Mouse (Mus musculus) lung, postnatal 0 days (tissue): ENCODE data around the gene Ctnnal1.
A peak's percentile ranks its signal among the peaks of the same experiment; 100 is the strongest.

ENCODE experiments used
- CTCF ChIP-seq: IDR thresholded peaks from 2 replicates; pipeline ENCODE4 v1.5.1; 2016; ENCODE audit warnings: antibody characterized with exemption, mild to moderate bottlenecking
- EP300 ChIP-seq: IDR thresholded peaks from 2 replicates; pipeline ENCODE4 v1.6.1; 2016; ENCODE audit warnings: antibody characterized with exemption, mild to moderate bottlenecking, control low read depth

DNA sequence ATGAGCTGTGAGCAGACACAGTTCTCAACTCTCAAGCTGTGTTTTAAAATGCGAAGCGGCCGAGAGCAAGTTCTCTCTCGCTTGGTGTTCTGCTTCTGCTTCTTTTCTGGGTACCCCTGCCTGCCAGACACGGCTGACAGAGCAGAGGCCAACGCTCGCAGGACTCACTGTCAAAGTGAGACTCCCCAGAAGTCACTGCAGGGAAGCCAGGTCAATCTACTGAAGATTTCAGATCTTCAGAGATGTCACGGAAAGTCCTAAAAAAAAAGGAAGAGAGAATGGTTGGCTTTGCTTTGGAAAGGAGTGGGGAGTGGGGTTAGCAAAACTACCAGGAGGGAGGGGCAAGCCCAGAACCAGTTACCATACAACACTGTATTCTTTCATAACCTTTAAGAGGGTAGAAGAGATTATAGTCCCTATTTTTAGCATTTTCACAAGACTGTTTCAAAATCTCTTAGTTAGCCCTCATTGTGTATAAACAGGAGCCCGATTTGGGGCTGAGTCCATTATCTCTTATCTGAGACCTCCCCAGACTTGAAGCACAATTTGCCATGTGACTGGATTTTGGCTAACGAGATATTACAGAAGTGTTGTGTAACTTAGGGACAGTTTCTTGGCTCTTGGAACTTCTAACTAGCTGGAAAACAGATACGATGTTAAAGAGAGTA lies 15.2 kb upstream of the Ctnnal1 start:
- TF ChIP-seq CTCF (no peak), EP300 (peak; percentile 48; the same call in 1 of the 2 replicates)
